Mouse (Mus musculus) bone marrow macrophage, adult 2 months (primary cell): ENCODE measurements around the gene Dhdh. TPM values are rescaled to one million over a fixed set of nuclear protein-coding genes. Genes with fewer than 3 reads are reported as not detected.

Source experiments
- H3K27ac ChIP-seq: 2 replicates; pipeline ENCODE4 v1.5.1; 2012; ENCODE audit warnings: low read depth, low read length; ENCODE audit not compliant: insufficient read depth
- H3K4me1 ChIP-seq: 2 replicates; pipeline ENCODE4 v1.6.1; 2012; ENCODE audit warnings: low read length; ENCODE audit not compliant: control insufficient read depth, insufficient read depth
- H3K4me3 ChIP-seq: 2 replicates; pipeline ENCODE4 v1.5.1; 2012; ENCODE audit warnings: mild to moderate bottlenecking, low read length, moderate library complexity; ENCODE audit not compliant: insufficient read depth
- CTCF ChIP-seq: IDR thresholded peaks from 2 replicates; pipeline ENCODE4 v1.5.1; 2012; ENCODE audit warnings: low read depth, mild to moderate bottlenecking, low read length, moderate library complexity
- POLR2A ChIP-seq: IDR thresholded peaks from 2 replicates; pipeline ENCODE4 v1.6.1; 2012; ENCODE audit warnings: mild to moderate bottlenecking, low read depth, low read length, borderline replicate concordance
- polyA plus RNA-seq: library from polyadenylated mRNA; stranded (reverse); fragments of >200 nt; gene quantifications from 2 replicates; pipeline ENCODE4 v1.2.4, GENCODE M21; 2012; ENCODE audit not compliant: missing spikeins, insufficient read depth, insufficient read length

Dhdh gene
- polyA plus RNA-seq, 1 experiment: 22.0 TPM

GRCm38 (mm10) chr7:45509912-45510787 is 21.5 kb upstream of the Dhdh start, which contains the start of gene Nucb1:
TSS of gene Nucb1 (minus strand) at chr7:45510406.
- H3K27ac ChIP-seq: peak within 1 kb of the TSS; percentile 95
- TF ChIP-seq POLR2A: no peak; the same call in 1 of the 2 replicates
- peak within 1 kb of the TSS; percentile 77 for H3K4me3 ChIP-seq
- H3K4me1 ChIP-seq: peaks cover 18% of the 10 kb centered on the region

- TF ChIP-seq CTCF (no peak), POLR2A (no peak)
- H3K4me3 ChIP-seq: peak overlapping the region; percentile 77
- H3K27ac ChIP-seq: no peak overlapping the region
- H3K4me1 ChIP-seq: peaks cover 18% of the 10 kb centered on the region
Observed at GRCm38 (mm10) chr7:45509181-45509882, 20.7 kb upstream of the Dhdh start.

GRCm38 (mm10) chr7:45508561-45508960 is 20.0 kb upstream of the Dhdh start:
- 0 out of 2 replicates have a peak overlapping the region, but pooled peaks have one; percentile 77 for H3K4me3 ChIP-seq
- no peak overlapping the region for H3K27ac ChIP-seq
- TF ChIP-seq CTCF: no peak
- no peak for TF ChIP-seq POLR2A

GRCm38 (mm10) chr7:45507583-45507982 is 19.0 kb upstream of the Dhdh start:
- TF ChIP-seq CTCF: no peak
- no peak for TF ChIP-seq POLR2A
- Histone ChIP-seq H3K27ac (no peak overlapping the region), H3K4me1 (peaks cover 18% of the 10 kb centered on the region), H3K4me3 (no peak overlapping the region)

More at GRCm38 (mm10) chr7:45508561-45508960, 20.0 kb upstream of the Dhdh start:
- H3K4me1 ChIP-seq: peaks cover 18% of the 10 kb centered on the region

GRCm38 (mm10) chr7:45498427-45498826 is 9.8 kb upstream of the Dhdh start:
- no peak overlapping the region for H3K27ac ChIP-seq
- no peak for TF ChIP-seq CTCF
- no peak for TF ChIP-seq POLR2A
- no peak overlapping the region for H3K4me3 ChIP-seq
- 0 out of 2 replicates have a peak, but pooled peaks cover 2% of the 10 kb centered on the region for H3K4me1 ChIP-seq

- no peak for TF ChIP-seq POLR2A
- TF ChIP-seq CTCF: no peak
- Histone ChIP-seq H3K27ac (no peak overlapping the region), H3K4me3 (no peak overlapping the region), H3K4me1 (peaks cover 8% of the 10 kb centered on the region)
Observed at GRCm38 (mm10) chr7:45494548-45494947, 5.9 kb upstream of the Dhdh start.

- H3K27ac ChIP-seq: no peak overlapping the region
- TF ChIP-seq CTCF (no peak), POLR2A (no peak)
- peaks cover 13% of the 10 kb centered on the region for H3K4me1 ChIP-seq
- H3K4me3 ChIP-seq: no peak overlapping the region
Observed at GRCm38 (mm10) chr7:45492951-45493350, 4.3 kb upstream of the Dhdh start.

- TF ChIP-seq CTCF (no peak), POLR2A (no peak)
- H3K4me3 ChIP-seq: no peak overlapping the region
- H3K27ac ChIP-seq: no peak overlapping the region
- H3K4me1 ChIP-seq: peaks cover 19% of the 10 kb centered on the region
Observed at GRCm38 (mm10) chr7:45492225-45492844, 3.7 kb upstream of the Dhdh start.

GRCm38 (mm10) chr7:45491264-45491663 is 2.7 kb upstream of the Dhdh start:
- TF ChIP-seq POLR2A (no peak), CTCF (no peak)
- Histone ChIP-seq H3K4me3 (no peak overlapping the region), H3K27ac (no peak overlapping the region), H3K4me1 (peaks cover 21% of the 10 kb centered on the region)
